Mouse (Mus musculus) intestine, postnatal 0 days (tissue): ENCODE results near the gene Gpr84. TPM values are rescaled to one million over a fixed set of nuclear protein-coding genes. Genes with fewer than 3 reads are reported as not detected.
"Not testable (repeated sequence)": the region's sequence is repeated elsewhere in the genome, so short reads cannot be mapped to it uniquely, and the experiment has no call there.

Experiments used
- ATAC-seq: fragments of 200-750 bp; cut with Nextera tagmentation; 2 replicates; pipeline ENCODE4 v1.8.0; 2017; ENCODE audit warnings: mild to moderate bottlenecking, moderate TSS enrichment, moderate library complexity
- H3K27ac ChIP-seq: fragments of 300-500 bp; sonication (generic); 2 replicates; pipeline ENCODE4 v1.5.1; 2014; ENCODE audit warnings: mild to moderate bottlenecking, low read depth, low read length, moderate library complexity
- H3K27me3 ChIP-seq: fragments of 300-500 bp; sonication (generic); replicated peaks from 2 replicates; pipeline ENCODE4 v1.6.1; 2014; ENCODE audit warnings: low read length, mixed read lengths; ENCODE audit not compliant: control insufficient read depth, insufficient read depth
- H3K36me3 ChIP-seq: fragments of 300-500 bp; sonication (generic); 2 replicates; pipeline ENCODE4 v1.6.1; 2014; ENCODE audit warnings: mild to moderate bottlenecking, moderate library complexity; ENCODE audit not compliant: control insufficient read depth, insufficient read depth
- H3K4me1 ChIP-seq: fragments of 300-500 bp; sonication (generic); replicated peaks from 2 replicates; pipeline ENCODE4 v1.6.1; 2014; ENCODE audit warnings: antibody characterized with exemption, low read length, mixed read lengths; ENCODE audit not compliant: control insufficient read depth, insufficient read depth
- H3K4me2 ChIP-seq: fragments of 300-500 bp; sonication (generic); replicated peaks from 2 replicates; pipeline ENCODE4 v1.6.1; 2014; ENCODE audit warnings: low read depth, mild to moderate bottlenecking, moderate library complexity
- H3K4me3 ChIP-seq: fragments of 300-500 bp; sonication (generic); 2 replicates; pipeline ENCODE4 v1.5.1; 2014; ENCODE audit warnings: low read depth, low read length
- H3K9ac ChIP-seq: fragments of 300-500 bp; sonication (generic); 2 replicates; pipeline ENCODE4 v1.6.1; 2014; ENCODE audit warnings: mild to moderate bottlenecking, low read depth, low read length
- H3K9me3 ChIP-seq: fragments of 300-500 bp; sonication (generic); 2 replicates; pipeline ENCODE4 v1.6.1; 2016; ENCODE audit warnings: mixed run types; ENCODE audit not compliant: control insufficient read depth
- CTCF ChIP-seq: sonication (generic); IDR thresholded peaks from 2 replicates; pipeline ENCODE4 v1.5.1; 2016; ENCODE audit warnings: low read depth, mild to moderate bottlenecking, control low read depth, antibody characterized with exemption, moderate library complexity
- WGBS: fragments of 180-500 bp; shearing (Covaris S2); extraction: QIAGEN DNeasy Blood & Tissue Kit; methylation state at CpG from one replicate; pipeline ENCODE4 v1.1.7; 2014; 5-methylcytosine and 5-hydroxymethylcytosine counted together
- polyA plus RNA-seq: library from polyadenylated mRNA; unstranded; fragments of >200 nt; fragmentation: Nextera tagmentation; extraction: Ambion mirVana; gene quantifications from 2 replicates; pipeline ENCODE4 v1.2.1, GENCODE M21; 2015

Gpr84 gene
- polyA plus RNA-seq, 1 experiment from 2014 or later = not detected

- H3K36me3 ChIP-seq = 0 out of 2 replicates have a peak, but pooled peaks cover 3% of the 10 kb centered on the region
- ATAC-seq = no peak
- no peaks in the 10 kb centered on the region; the same call in none of the 2 replicates for H3K4me1 ChIP-seq
- no peak overlapping the region for H3K4me3 ChIP-seq
- H3K9me3 ChIP-seq = no peaks in the 10 kb centered on the region
- no peak overlapping the region; the same call in 1 of the 2 replicates for H3K4me2 ChIP-seq
- TF ChIP-seq CTCF = no peak
- peak overlapping the region; percentile 46; the same call in 1 of the 2 replicates for H3K27ac ChIP-seq
- no peaks in the 10 kb centered on the region for H3K27me3 ChIP-seq
- whole genome bisulfite sequencing = 30% methylated on average over 7 of the region's 7 CpGs
- H3K9ac ChIP-seq = no peak overlapping the region
Observed at GRCm38 (mm10) chr15:103277949-103278348, 32.5 kb downstream of the Gpr84 start.

GRCm38 (mm10) chr15:103275943-103276342, 34.5 kb downstream of the Gpr84 start:
- 96% methylated on average over 2 of the region's 3 CpGs for WGBS
- not testable (repeated sequence) for H3K4me2 ChIP-seq, H3K9me3 ChIP-seq, H3K4me3 ChIP-seq, H3K27ac ChIP-seq, H3K4me1 ChIP-seq, H3K9ac ChIP-seq, ATAC-seq, H3K36me3 ChIP-seq, H3K27me3 ChIP-seq

- no peaks in the 10 kb centered on the region for H3K27me3 ChIP-seq
- H3K9ac ChIP-seq = peak within 1 kb of the TSS; percentile 80
- peak within 1 kb of the TSS; percentile 70 for H3K4me2 ChIP-seq
- peak; percentile 99 for ATAC-seq
- H3K4me1 ChIP-seq = no peaks in the 10 kb centered on the region; the same call in none of the 2 replicates
- under 1% methylated on average over 38 of the region's 38 CpGs for WGBS
- no peaks in the 10 kb centered on the region for H3K36me3 ChIP-seq
- peak within 1 kb of the TSS; percentile 69; the same call in 1 of the 2 replicates for H3K27ac ChIP-seq
- H3K9me3 ChIP-seq = no peaks in the 10 kb centered on the region
- peak within 1 kb of the TSS; percentile 87 for H3K4me3 ChIP-seq
- peak; percentile 62 for TF ChIP-seq CTCF
Observed at GRCm38 (mm10) chr15:103272419-103273279, 37.8 kb downstream of the Gpr84 start, which contains the start of gene Copz1. TSS of gene Copz1 (plus strand) at chr15:103272714.

GRCm38 (mm10) chr15:103268903-103269302, 41.5 kb downstream of the Gpr84 start:
- Histone ChIP-seq H3K9ac (no peak overlapping the region), H3K27me3 (no peaks in the 10 kb centered on the region), H3K27ac (no peak overlapping the region), H3K36me3 (no peaks in the 10 kb centered on the region), H3K9me3 (no peaks in the 10 kb centered on the region), H3K4me1 (no peaks in the 10 kb centered on the region), H3K4me3 (no peak overlapping the region), H3K4me2 (no peak overlapping the region)
- TF ChIP-seq CTCF = no peak
- no peak for ATAC-seq
- 72% methylated on average over 4 of the region's 4 CpGs for WGBS

GRCm38 (mm10) chr15:103264794-103265193, 45.6 kb downstream of the Gpr84 start:
- Histone ChIP-seq H3K9me3 (no peaks in the 10 kb centered on the region), H3K4me2 (no peak overlapping the region), H3K4me1 (no peaks in the 10 kb centered on the region), H3K9ac (no peak overlapping the region), H3K36me3 (no peaks in the 10 kb centered on the region), H3K27me3 (no peaks in the 10 kb centered on the region), H3K4me3 (no peak overlapping the region), H3K27ac (no peak overlapping the region)
- 90% methylated on average over 2 of the region's 2 CpGs for WGBS
- no peak for TF ChIP-seq CTCF
- no peak for ATAC-seq

- Histone ChIP-seq H3K9me3 (no peaks in the 10 kb centered on the region), H3K9ac (no peak overlapping the region), H3K27ac (no peak overlapping the region), H3K4me1 (0 out of 2 replicates have a peak, but pooled peaks cover 6% of the 10 kb centered on the region), H3K4me2 (no peak overlapping the region), H3K27me3 (no peaks in the 10 kb centered on the region), H3K36me3 (no peaks in the 10 kb centered on the region), H3K4me3 (no peak overlapping the region)
- 69% methylated on average over 1 of the region's 1 CpGs for WGBS
- ATAC-seq = no peak
- TF ChIP-seq CTCF = no peak
Observed at GRCm38 (mm10) chr15:103259989-103260388, 50.4 kb downstream of the Gpr84 start.
